Mouse (Mus musculus) ES-Bruce4 (cell line): ENCODE results near the gene Rnf217.

ENCODE experiments used
- CTCF ChIP-seq: IDR thresholded peaks from one replicate; pipeline ENCODE4 v1.8.1; 2011; ENCODE audit warnings: low read depth, low read length
- POLR2A ChIP-seq: IDR thresholded peaks from one replicate; pipeline ENCODE4 v1.8.1; 2011; ENCODE audit warnings: low read length; ENCODE audit not compliant: insufficient read depth

GRCm38 (mm10) chr10:31538243-31538642 is 70.7 kb downstream of the Rnf217 start:
- TF ChIP-seq POLR2A (no peak), CTCF (no peak)
